Mouse (Mus musculus): ENCODE data around the gene Sgsh. TPM values are rescaled to one million over a fixed set of nuclear protein-coding genes. Genes with fewer than 3 reads are reported as not detected.
A peak's percentile ranks its signal among the peaks of the same experiment; 100 is the strongest.

The Sgsh gene
- polyA plus RNA-seq, 1 experiment from 2014 or later, result 4.2 TPM

DNA sequence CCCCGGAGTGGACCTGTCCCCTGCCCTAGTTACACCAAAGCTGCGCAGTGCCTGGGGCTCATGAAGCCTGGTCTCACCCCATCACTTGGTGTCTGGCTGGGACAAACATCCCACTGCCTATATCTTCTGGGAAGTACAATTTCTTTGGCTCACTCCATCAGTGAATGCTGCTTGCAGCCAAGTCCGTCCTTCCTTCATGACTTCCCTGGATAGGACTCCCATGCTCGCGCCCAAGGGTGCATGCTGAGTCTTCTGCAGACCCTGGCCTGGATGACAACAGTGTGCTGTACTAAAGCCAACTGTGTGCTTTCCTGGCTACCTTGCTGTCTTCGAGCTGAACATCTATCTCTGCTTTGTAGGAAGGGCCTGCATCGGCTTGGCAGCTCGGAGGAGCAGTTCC, 11.2 kb downstream of the Sgsh start:
- no peak for DNase-seq
- 79% methylated on average over 8 of the region's 8 CpGs for WGBS (ENCODE audit: insufficient replicate concordance)
- no peaks in the 10 kb centered on the region for H3K27me3 ChIP-seq (ENCODE audit: insufficient read depth, low read length)

DNA sequence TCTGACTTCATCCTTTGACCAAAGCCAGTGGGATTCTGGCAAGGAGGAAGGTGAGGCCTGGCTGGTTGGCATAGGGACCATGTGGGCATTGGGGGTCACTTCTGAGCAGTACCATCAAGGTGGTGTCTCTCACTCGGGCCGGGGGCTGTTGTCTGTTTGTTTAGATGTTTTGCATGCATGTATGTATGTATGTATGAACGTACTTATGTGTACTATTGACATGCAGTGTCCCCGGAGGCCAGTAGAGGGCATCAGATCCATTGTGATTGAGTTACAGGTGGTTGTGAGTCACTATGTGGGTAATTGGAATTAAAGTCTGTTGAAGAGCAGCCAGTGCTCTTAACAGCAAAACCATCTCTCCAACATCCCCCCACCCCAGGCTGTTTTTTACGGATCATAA, 15.7 kb downstream of the Sgsh start:
- Histone ChIP-seq H3K9ac (replicated peaks) (no peak overlapping the region), H3K9me3 (ENCODE audit: low read length) (no peaks in the 10 kb centered on the region), H3K4me2 (ENCODE audit: low read depth, low read length) (no peak overlapping the region), H3K4me3 (ENCODE audit: low read depth, low read length) (no peak overlapping the region), H3K27me3 (ENCODE audit: insufficient read depth, low read length) (no peaks in the 10 kb centered on the region), H3K36me3 (replicated peaks; ENCODE audit: insufficient read depth, low read length) (no peaks in the 10 kb centered on the region), H3K4me1 (ENCODE audit: insufficient read depth) (no peaks in the 10 kb centered on the region), H3K27ac (ENCODE audit: low read depth) (no peak overlapping the region)
- ATAC-seq (peak; percentile 53; the same call in 1 of the 2 replicates), DNase-seq (peak; percentile 85)
- TF ChIP-seq EP300 (IDR thresholded peaks at IDR 0.05; ENCODE audit: low read depth) (no peak), CTCF (IDR thresholded peaks at IDR 0.05; ENCODE audit: low read depth) (peak; percentile 94)
- WGBS (ENCODE audit: insufficient replicate concordance), result 6% methylated on average over 5 of the region's 5 CpGs

More for the DNA sequence above, 11.2 kb downstream of the Sgsh start:
- Histone ChIP-seq H3K4me2 (ENCODE audit: low read depth, low read length) (no peak overlapping the region), H3K27ac (ENCODE audit: low read depth) (no peak overlapping the region), H3K36me3 (replicated peaks; ENCODE audit: insufficient read depth, low read length) (no peaks in the 10 kb centered on the region), H3K9me3 (ENCODE audit: low read length) (no peaks in the 10 kb centered on the region), H3K9ac (replicated peaks) (no peak overlapping the region), H3K4me1 (ENCODE audit: insufficient read depth) (no peaks in the 10 kb centered on the region), H3K4me3 (ENCODE audit: low read depth, low read length) (no peak overlapping the region)
- TF ChIP-seq EP300 (IDR thresholded peaks at IDR 0.05; ENCODE audit: low read depth), result no peak
- no peak for TF ChIP-seq CTCF (IDR thresholded peaks at IDR 0.05; ENCODE audit: low read depth)
- no peak for ATAC-seq

DNA sequence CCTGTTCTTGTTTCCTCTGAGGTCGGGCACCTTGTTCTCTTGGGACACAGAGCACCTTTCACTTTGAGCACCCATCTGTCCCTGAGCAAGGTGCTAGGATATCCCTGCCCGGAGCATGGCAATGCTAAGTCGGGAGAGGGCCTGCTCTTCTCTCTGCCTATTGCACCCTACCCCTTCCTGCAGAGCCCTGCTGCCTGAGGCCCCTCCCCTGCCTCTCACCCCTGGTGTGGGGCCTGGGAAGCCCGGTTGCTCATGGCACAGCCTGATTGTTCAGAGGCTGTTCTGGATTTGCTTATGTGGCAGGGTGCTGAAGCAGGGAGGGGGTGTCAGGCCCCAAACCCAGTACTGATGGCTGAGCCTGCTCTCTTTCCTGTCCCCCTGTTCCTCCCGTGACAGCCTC, 16.2 kb downstream of the Sgsh start:
- TF ChIP-seq EP300 (IDR thresholded peaks at IDR 0.05; ENCODE audit: low read depth) (no peak), CTCF (IDR thresholded peaks at IDR 0.05; ENCODE audit: low read depth) (no peak)
- no peak for ATAC-seq
- no peak for DNase-seq
- H3K36me3 ChIP-seq (replicated peaks; ENCODE audit: insufficient read depth, low read length), result no peaks in the 10 kb centered on the region
- 47% methylated on average over 5 of the region's 5 CpGs for WGBS (ENCODE audit: insufficient replicate concordance)
- H3K27ac ChIP-seq (ENCODE audit: low read depth), result no peak overlapping the region
- no peak overlapping the region for H3K9ac ChIP-seq (replicated peaks)
- no peaks in the 10 kb centered on the region for H3K9me3 ChIP-seq (ENCODE audit: low read length)
- no peaks in the 10 kb centered on the region for H3K4me1 ChIP-seq (ENCODE audit: insufficient read depth)
- no peak overlapping the region for H3K4me2 ChIP-seq (ENCODE audit: low read depth, low read length)
- no peaks in the 10 kb centered on the region for H3K27me3 ChIP-seq (ENCODE audit: insufficient read depth, low read length)
- no peak overlapping the region for H3K4me3 ChIP-seq (ENCODE audit: low read depth, low read length)

DNA sequence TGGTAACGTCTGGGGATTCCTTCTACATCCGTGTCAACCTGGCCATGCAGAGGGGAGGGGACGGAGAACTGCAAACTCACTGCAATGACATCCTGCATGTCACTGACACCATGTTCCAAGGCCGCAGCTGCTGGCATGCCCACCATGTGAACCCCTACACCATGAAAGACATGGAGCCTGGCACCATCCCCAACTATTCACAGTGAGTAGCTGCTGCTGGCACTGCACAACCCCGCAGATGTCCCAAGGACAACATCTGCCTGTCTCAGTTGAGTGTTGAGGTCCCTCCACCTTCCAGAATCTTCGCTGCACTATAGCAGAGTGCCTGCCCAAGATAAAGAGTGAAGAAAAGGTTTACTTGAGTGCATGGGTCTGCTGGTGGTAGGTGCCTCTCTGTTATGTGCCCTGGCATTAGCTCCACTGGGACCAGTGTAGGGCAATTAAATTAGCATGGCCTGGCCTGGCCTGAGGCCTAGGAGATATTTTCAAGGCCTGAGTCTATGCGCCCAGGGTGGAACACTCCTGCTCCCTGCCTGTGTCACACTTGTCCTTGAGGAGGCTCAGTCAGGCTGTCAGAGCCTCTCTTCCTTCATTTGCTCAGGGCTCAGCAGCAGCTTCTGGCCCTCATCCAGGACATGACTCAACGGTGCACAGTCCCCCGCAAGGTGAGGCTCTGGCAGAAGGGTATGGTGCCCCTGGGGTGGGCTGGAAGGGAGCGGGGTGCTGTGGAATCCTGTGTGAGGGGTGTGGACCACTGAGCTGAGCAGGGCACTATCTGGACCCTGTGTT, 16.9 kb downstream of the Sgsh start:
- H3K4me2 ChIP-seq (ENCODE audit: low read depth, low read length), result no peak overlapping the region
- no peak for TF ChIP-seq CTCF (IDR thresholded peaks at IDR 0.05; ENCODE audit: low read depth)
- TF ChIP-seq EP300 (IDR thresholded peaks at IDR 0.05; ENCODE audit: low read depth), result no peak
- no peaks in the 10 kb centered on the region for H3K36me3 ChIP-seq (replicated peaks; ENCODE audit: insufficient read depth, low read length)
- no peak overlapping the region for H3K9ac ChIP-seq (replicated peaks)
- no peaks in the 10 kb centered on the region for H3K27me3 ChIP-seq (ENCODE audit: insufficient read depth, low read length)
- no peak overlapping the region for H3K27ac ChIP-seq (ENCODE audit: low read depth)
- DNase-seq (no peak), ATAC-seq (no peak)
- 77% methylated on average over 10 of the region's 10 CpGs for WGBS (ENCODE audit: insufficient replicate concordance)
- H3K9me3 ChIP-seq (ENCODE audit: low read length), result no peaks in the 10 kb centered on the region
- no peak overlapping the region for H3K4me3 ChIP-seq (ENCODE audit: low read depth, low read length)
- H3K4me1 ChIP-seq (ENCODE audit: insufficient read depth), result no peaks in the 10 kb centered on the region

DNA sequence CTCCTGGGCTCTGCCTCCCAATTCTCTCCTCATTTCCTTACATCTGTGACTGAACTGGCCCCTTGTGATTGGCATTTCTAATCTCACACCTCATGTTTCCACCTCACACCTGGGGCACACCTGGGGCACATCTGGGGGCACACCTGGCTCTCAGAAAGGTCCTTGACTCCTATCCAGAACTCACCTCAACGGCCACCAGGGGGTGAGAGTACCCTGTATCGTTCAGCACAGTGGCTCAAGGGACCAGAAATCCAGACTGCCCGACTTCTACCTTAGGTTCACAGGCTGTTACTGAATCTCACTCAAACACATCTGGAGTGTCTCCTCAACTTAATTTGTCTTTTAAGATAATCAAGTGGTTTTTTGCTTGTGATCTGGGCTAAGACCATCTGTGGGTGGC, 23.4 kb downstream of the Sgsh start:
- no peak for DNase-seq
- WGBS (ENCODE audit: insufficient replicate concordance), result 29% methylated on average over 3 of the region's 3 CpGs
- no peak for ATAC-seq

DNA sequence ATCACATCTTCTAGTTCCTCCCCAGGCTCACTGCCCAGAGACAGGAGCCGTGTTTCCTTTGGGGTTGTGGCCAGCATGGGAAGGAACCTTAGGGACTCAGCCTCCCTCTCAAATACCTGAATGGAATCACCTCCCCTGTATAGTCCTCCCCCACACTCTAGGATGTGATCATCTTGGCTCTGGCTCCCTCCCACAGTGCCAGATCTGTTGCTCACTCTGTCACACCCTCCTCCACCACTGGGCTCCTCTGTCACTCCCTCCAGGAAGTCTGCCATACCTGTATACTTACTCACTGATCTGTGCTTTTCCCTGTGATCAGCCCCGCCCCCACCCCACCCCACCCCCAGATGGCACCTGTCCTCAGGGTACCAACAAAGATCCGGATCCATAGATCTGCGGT, 24.7 kb downstream of the Sgsh start:
- ATAC-seq, result no peak
- Histone ChIP-seq H3K9me3 (ENCODE audit: low read length) (no peaks in the 10 kb centered on the region), H3K27ac (ENCODE audit: low read depth) (no peak overlapping the region), H3K27me3 (ENCODE audit: insufficient read depth, low read length) (no peaks in the 10 kb centered on the region), H3K9ac (replicated peaks) (no peak overlapping the region), H3K36me3 (replicated peaks; ENCODE audit: insufficient read depth, low read length) (no peaks in the 10 kb centered on the region), H3K4me3 (ENCODE audit: low read depth, low read length) (no peak overlapping the region), H3K4me2 (ENCODE audit: low read depth, low read length) (no peak overlapping the region), H3K4me1 (ENCODE audit: insufficient read depth) (no peaks in the 10 kb centered on the region)
- no peak for DNase-seq
- TF ChIP-seq CTCF (IDR thresholded peaks at IDR 0.05; ENCODE audit: low read depth) (no peak), EP300 (IDR thresholded peaks at IDR 0.05; ENCODE audit: low read depth) (no peak)
- 68% methylated on average over 4 of the region's 4 CpGs for WGBS (ENCODE audit: insufficient replicate concordance)

More for the DNA sequence above, 23.4 kb downstream of the Sgsh start:
- Histone ChIP-seq H3K27ac (ENCODE audit: low read depth) (no peak overlapping the region), H3K4me1 (ENCODE audit: insufficient read depth) (no peaks in the 10 kb centered on the region), H3K27me3 (ENCODE audit: insufficient read depth, low read length) (no peaks in the 10 kb centered on the region), H3K4me3 (ENCODE audit: low read depth, low read length) (no peak overlapping the region), H3K4me2 (ENCODE audit: low read depth, low read length) (no peak overlapping the region), H3K9ac (replicated peaks) (no peak overlapping the region), H3K36me3 (replicated peaks; ENCODE audit: insufficient read depth, low read length) (no peaks in the 10 kb centered on the region), H3K9me3 (ENCODE audit: low read length) (no peaks in the 10 kb centered on the region)
- TF ChIP-seq EP300 (IDR thresholded peaks at IDR 0.05; ENCODE audit: low read depth) (no peak), CTCF (IDR thresholded peaks at IDR 0.05; ENCODE audit: low read depth) (peak; percentile 29; the same call in 1 of the 2 replicates)
